Mouse (Mus musculus) midbrain, embryonic 13.5 days (tissue): ENCODE data around the gene Il22ra2. TPM values are rescaled to one million over a fixed set of nuclear protein-coding genes. Genes with fewer than 3 reads are reported as not detected.
"Not testable (repeated sequence)": the region's sequence is repeated elsewhere in the genome, so short reads cannot be mapped to it uniquely, and the experiment has no call there.

Experiments used
- ATAC-seq: fragments of 200-750 bp; cut with Nextera tagmentation; 2 replicates; pipeline ENCODE4 v1.8.0; 2017; ENCODE audit warnings: mild to moderate bottlenecking, moderate TSS enrichment, moderate library complexity
- H3K27ac ChIP-seq: fragments of 300-500 bp; sonication (generic); 2 replicates; pipeline ENCODE4 v1.5.1; 2015; ENCODE audit warnings: inconsistent platforms, mild to moderate bottlenecking, moderate library complexity
- H3K27me3 ChIP-seq: fragments of 300-500 bp; sonication (generic); 2 replicates; pipeline ENCODE4 v1.6.1; 2015; ENCODE audit warnings: mild to moderate bottlenecking, inconsistent platforms
- H3K36me3 ChIP-seq: fragments of 300-500 bp; sonication (generic); 2 replicates; pipeline ENCODE4 v1.6.1; 2015; ENCODE audit warnings: mild to moderate bottlenecking, inconsistent platforms
- H3K4me1 ChIP-seq: fragments of 300-500 bp; sonication (generic); replicated peaks from 2 replicates; pipeline ENCODE4 v1.6.1; 2015; ENCODE audit warnings: inconsistent platforms
- H3K4me2 ChIP-seq: fragments of 300-500 bp; sonication (generic); replicated peaks from 2 replicates; pipeline ENCODE4 v1.6.1; 2015; ENCODE audit warnings: moderate library complexity, mild to moderate bottlenecking, inconsistent platforms
- H3K4me3 ChIP-seq: fragments of 300-500 bp; sonication (generic); replicated peaks from 2 replicates; pipeline ENCODE4 v1.5.1; 2015; ENCODE audit warnings: mild to moderate bottlenecking, inconsistent platforms
- H3K9ac ChIP-seq: fragments of 300-500 bp; sonication (generic); replicated peaks from 2 replicates; pipeline ENCODE4 v1.6.1; 2015; ENCODE audit warnings: mild to moderate bottlenecking, inconsistent platforms
- H3K9me3 ChIP-seq: fragments of 300-500 bp; sonication (generic); 2 replicates; pipeline ENCODE4 v1.6.1; 2016; ENCODE audit warnings: mild to moderate bottlenecking, inconsistent platforms
- WGBS: fragments of 180-500 bp; shearing (Covaris S2); methylation state at CpG from one replicate; pipeline ENCODE4 v1.1.7; 2015; 5-methylcytosine and 5-hydroxymethylcytosine counted together
- polyA plus RNA-seq: library from polyadenylated mRNA; unstranded; fragments of >200 nt; fragmentation: Nextera tagmentation; extraction: Ambion mirVana; gene quantifications from 2 replicates; pipeline ENCODE4 v1.2.1, GENCODE M21; 2015

Gene Il22ra2
- polyA plus RNA-seq, 1 experiment from 2014 or later, result not detected

DNA sequence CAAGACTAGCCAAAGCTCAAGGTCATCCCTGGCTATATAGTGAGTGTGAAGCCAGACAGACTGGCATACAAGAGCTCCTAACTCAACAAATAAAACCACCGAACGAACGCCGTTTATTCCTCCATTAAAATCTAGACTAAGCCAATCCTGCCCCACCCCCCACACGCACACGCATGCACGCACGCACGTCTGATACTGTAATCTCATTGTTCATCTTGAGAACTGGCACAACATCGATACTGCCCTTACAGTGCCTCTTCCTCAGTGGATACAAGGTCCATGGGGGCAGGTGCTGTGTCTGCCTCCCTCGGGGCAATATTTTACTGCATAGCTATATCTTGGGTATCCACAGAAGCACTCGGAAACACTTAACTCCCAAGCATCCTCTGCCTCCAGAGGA lies 32.2 kb upstream of the Il22ra2 start:
- Histone ChIP-seq H3K36me3 (no peaks in the 10 kb centered on the region), H3K9ac (no peak overlapping the region), H3K27ac (no peak overlapping the region), H3K4me3 (no peak overlapping the region), H3K4me2 (no peak overlapping the region), H3K4me1 (peaks cover 12% of the 10 kb centered on the region), H3K27me3 (no peaks in the 10 kb centered on the region), H3K9me3 (no peaks in the 10 kb centered on the region)
- 94% methylated on average over 12 of the region's 12 CpGs for WGBS
- ATAC-seq, result no peak

DNA sequence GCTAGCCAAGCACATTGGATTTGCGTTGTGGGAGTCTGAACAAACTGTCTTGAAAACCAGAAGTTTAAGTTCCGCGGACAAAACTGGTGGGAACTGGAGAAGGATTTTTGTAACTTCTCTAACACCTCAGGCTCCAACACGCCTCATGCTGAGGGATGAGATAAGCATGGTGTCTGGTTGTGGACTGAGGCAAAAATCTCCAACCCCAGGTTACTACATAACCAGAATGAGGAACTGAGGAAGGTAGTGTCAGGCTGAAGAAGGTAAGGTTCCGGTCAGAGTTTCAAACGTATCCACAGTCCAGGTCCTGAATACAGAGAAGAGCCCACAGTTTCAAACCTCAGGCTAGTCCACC lies 30.5 kb upstream of the Il22ra2 start:
- no peak overlapping the region for H3K9ac ChIP-seq
- ATAC-seq, result no peak
- H3K9me3 ChIP-seq, result no peaks in the 10 kb centered on the region
- no peaks in the 10 kb centered on the region for H3K36me3 ChIP-seq
- no peaks in the 10 kb centered on the region for H3K27me3 ChIP-seq
- H3K4me1 ChIP-seq, result peaks cover 12% of the 10 kb centered on the region
- WGBS, result 29% methylated on average over 6 of the region's 6 CpGs
- peak overlapping the region; percentile 88 for H3K4me2 ChIP-seq
- no peak overlapping the region for H3K27ac ChIP-seq
- peak overlapping the region; percentile 77 for H3K4me3 ChIP-seq

DNA sequence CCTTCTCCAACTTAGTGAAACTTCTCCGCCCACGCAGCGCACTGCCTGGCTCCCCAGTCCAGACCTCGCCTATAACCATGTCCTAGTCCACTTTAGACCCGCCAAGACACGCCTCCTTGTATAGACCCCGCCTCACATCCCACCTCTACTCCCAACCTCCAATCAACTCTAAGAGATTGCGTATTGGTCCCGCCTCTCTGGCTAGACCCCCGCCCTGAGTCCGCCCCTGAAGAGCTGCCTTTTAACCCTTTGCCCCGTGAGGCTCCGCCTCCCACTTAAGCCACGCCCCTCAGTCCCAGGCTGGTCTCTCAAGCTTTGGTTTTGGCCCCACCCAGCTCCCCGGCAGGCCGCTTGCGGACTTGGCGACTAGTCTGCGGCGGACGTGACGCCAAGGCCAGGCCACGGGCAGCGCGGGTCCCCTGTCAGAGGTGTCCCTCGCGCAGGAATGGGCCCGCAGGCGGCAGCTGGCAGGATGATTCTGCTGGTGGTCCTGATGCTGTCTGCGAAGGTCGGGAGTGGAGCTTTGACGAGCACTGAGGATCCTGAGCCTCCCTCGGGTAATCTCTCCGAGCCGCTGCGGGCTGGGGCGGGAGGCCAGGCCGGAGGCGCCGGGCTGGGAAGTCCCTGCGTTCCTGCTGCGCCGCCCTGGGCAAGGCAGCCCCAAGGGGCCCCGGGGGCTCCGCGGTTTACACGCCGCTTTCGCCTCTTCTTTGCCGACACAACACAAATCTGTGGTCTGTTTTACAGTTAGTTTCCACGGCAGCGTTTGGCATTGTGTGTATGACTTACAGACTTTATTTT lies 30.0 kb upstream of the Il22ra2 start, which contains the start of gene Ifngr1:
TSS of gene Ifngr1 (plus strand) at position 309 of the 801 bp plus-strand sequence.
- Histone ChIP-seq H3K27ac (peak within 1 kb of the TSS; percentile 54), H3K4me1 (peaks cover 12% of the 10 kb centered on the region), H3K27me3 (no peaks in the 10 kb centered on the region), H3K4me2 (peak within 1 kb of the TSS; percentile 88), H3K4me3 (peak within 1 kb of the TSS; percentile 77), H3K36me3 (no peaks in the 10 kb centered on the region), H3K9me3 (no peaks in the 10 kb centered on the region), H3K9ac (peak within 1 kb of the TSS; percentile 87)
- ATAC-seq, result peak; percentile 98
- WGBS, result under 1% methylated on average over 52 of the region's 52 CpGs

DNA sequence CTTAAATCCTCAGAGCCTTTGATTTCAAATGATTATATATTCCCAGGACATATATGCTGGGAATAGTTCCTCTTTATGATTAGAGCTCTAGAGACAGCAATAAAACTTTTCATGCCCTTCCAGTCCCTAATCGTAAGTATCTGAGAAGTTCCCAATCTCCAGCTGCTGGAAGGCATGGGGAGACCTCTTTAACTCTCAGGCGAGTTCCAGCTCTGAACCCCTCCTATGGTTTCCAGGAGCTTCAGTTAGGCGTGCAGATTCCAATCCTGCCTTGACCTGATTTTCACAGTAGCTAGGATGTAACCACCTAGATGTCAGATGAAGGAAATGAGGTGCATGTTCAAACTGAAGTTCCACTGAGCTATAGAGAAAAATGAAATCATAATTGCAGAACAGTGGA lies 29.2 kb upstream of the Il22ra2 start:
- WGBS, result 7% methylated on average over 3 of the region's 3 CpGs
- H3K9me3 ChIP-seq, result no peaks in the 10 kb centered on the region
- H3K9ac ChIP-seq, result peak overlapping the region; percentile 87
- H3K36me3 ChIP-seq, result no peaks in the 10 kb centered on the region
- no peaks in the 10 kb centered on the region for H3K27me3 ChIP-seq
- H3K27ac ChIP-seq, result no peak overlapping the region
- peaks cover 12% of the 10 kb centered on the region for H3K4me1 ChIP-seq
- peak overlapping the region; percentile 77 for H3K4me3 ChIP-seq
- no peak for ATAC-seq
- H3K4me2 ChIP-seq, result peak overlapping the region; percentile 88

DNA sequence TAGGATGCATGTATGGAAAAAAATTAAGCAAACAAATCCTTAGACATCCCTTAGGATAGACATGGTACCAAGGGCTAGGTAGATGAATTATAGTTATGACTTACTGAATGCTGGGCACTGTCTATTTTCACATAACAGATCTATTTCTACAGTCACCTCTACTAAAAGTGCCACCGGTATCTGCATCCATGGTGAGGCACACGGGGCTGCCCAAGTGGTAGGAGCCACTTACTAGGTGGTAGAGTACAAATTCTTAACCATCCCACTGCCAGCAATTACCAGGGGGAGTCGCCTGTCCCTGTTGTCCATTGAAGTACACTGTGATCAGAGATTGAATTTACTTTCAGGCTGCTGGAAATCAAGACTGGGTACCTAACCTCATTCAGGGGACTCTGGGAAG lies 28.5 kb upstream of the Il22ra2 start:
- Histone ChIP-seq H3K9ac (no peak overlapping the region), H3K4me1 (peaks cover 12% of the 10 kb centered on the region), H3K36me3 (no peaks in the 10 kb centered on the region), H3K27me3 (no peaks in the 10 kb centered on the region), H3K4me3 (no peak overlapping the region), H3K9me3 (no peaks in the 10 kb centered on the region), H3K27ac (no peak overlapping the region), H3K4me2 (no peak overlapping the region)
- no peak for ATAC-seq
- 85% methylated on average over 3 of the region's 3 CpGs for WGBS

DNA sequence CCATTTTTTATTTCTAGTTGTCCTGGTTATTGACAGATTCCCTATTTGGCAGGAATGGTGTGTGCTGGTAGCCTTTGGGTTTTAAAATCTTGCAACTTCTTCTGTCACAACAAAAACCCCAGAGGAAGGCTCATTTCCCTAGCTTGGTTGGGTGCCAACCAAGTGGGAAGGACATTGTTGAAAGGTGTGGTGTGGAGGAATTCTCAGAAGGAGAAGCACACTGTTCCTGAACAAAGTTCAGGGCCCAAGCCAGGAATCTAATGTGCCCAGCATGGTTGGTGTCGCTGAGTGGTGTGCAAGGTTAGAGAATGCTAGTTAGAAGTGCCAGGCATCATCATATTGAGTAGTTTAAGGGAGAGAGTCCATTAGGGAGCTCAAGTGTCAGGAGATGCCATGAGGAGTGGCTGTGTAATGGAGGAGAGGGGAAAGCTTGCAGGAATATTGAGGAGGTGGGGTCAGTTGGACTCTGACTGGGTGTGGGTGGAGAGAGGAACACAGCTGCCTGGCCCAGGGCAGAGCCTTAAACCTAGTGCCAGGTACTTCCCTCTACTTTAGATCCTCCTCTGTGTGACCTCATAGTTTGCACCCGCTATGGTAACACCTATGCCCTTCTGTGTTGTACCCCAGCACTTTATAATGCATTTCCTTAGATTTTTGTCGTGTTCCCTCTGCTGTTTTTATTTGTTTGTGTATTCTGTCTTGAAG lies 27.4 kb upstream of the Il22ra2 start:
- H3K9me3 ChIP-seq, result no peaks in the 10 kb centered on the region
- H3K27ac ChIP-seq, result no peak overlapping the region
- no peak overlapping the region for H3K4me2 ChIP-seq
- peaks cover 19% of the 10 kb centered on the region for H3K4me1 ChIP-seq
- no peaks in the 10 kb centered on the region for H3K36me3 ChIP-seq
- WGBS, result 90% methylated on average over 3 of the region's 3 CpGs
- H3K9ac ChIP-seq, result no peak overlapping the region
- ATAC-seq, result no peak
- H3K27me3 ChIP-seq, result no peaks in the 10 kb centered on the region
- H3K4me3 ChIP-seq, result no peak overlapping the region

DNA sequence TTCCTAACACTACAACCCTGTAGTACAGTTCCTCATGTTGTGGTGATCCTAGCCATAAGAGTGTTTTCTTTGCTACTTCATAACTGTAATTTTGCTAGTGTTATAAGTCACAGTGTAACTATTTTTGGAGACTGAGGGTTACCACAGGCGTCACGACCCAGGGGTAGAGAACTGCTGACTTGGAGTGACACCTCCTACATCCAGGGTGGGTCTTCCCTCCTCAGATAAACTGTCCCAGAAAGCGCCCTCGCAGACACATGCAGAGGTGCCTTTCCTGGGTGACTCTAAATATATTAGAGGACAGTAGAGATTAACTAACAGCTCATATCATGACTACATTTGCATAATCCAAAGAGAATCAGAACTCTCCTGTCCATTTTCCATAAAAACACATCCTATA lies 24.9 kb upstream of the Il22ra2 start:
- ATAC-seq, result no peak
- no peak overlapping the region for H3K9ac ChIP-seq
- H3K9me3 ChIP-seq, result no peaks in the 10 kb centered on the region
- no peak overlapping the region for H3K27ac ChIP-seq
- H3K4me3 ChIP-seq, result no peak overlapping the region
- H3K4me2 ChIP-seq, result no peak overlapping the region
- H3K4me1 ChIP-seq, result peaks cover 19% of the 10 kb centered on the region
- peaks cover 5% of the 10 kb centered on the region for H3K36me3 ChIP-seq
- 87% methylated on average over 4 of the region's 4 CpGs for WGBS
- H3K27me3 ChIP-seq, result no peaks in the 10 kb centered on the region

DNA sequence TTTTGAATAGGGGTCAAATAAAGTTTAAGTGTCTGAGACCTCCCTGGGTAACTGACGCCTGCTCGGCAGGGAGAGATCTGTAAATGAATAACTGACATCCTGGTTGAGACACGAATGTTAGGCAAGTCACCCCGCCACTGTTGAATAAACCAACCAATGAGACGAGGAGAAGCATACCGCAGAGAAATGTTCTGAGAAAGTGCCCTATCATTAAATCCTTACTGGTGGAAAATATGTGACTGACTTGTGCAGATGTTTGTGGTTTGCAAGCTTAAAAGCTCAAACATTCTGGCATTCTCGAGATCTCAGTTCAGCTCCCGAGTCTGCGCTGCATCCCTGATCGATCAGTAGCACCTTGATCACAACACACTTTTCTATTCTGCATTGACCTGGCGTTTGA lies 23.7 kb upstream of the Il22ra2 start:
- Histone ChIP-seq H3K27ac (no peak overlapping the region), H3K9me3 (no peaks in the 10 kb centered on the region), H3K4me1 (peaks cover 11% of the 10 kb centered on the region; the same call in 1 of the 2 replicates), H3K36me3 (peaks cover 13% of the 10 kb centered on the region), H3K27me3 (no peaks in the 10 kb centered on the region), H3K9ac (no peak overlapping the region), H3K4me3 (no peak overlapping the region), H3K4me2 (no peak overlapping the region)
- ATAC-seq, result no peak
- WGBS, result 94% methylated on average over 11 of the region's 11 CpGs

DNA sequence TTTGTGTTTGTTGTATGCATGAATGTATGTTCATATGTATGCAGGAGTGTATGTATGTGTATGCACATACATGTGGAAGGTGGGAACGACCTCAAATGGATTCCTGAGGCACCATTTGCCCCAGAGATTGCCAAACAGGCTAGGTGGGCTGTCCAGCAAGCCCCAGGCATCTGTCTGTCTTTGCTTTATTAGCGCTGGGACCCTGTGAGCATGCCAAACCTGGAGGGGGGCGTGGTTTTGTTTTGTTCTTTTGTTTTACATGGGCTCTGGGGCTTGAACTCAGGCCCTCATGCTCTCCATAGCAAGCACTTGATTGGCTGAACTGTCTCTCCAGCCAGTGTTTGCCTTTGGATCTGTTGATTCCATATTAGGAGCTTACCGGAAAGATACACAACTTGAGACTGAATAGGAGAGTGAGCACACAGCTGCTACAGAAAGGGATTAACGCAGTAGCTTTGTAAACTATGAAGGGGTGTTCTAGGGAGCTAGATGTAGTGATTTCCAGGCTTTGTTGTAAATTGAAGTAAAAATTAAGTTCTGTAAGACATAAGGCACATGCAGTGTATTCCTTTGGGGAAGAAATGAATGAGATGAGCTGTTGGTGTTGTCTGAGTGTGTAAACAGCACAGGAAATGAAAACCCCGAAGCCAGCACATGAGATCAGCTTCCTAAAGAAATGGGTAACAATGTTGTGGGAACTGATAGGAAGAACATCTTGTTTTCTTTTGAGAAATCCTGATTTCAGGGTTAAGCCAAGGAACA lies 22.3 kb upstream of the Il22ra2 start:
- H3K9me3 ChIP-seq, result no peaks in the 10 kb centered on the region
- 57% methylated on average over 6 of the region's 6 CpGs for WGBS
- no peaks in the 10 kb centered on the region for H3K27me3 ChIP-seq
- peak overlapping the region; percentile 35; the same call in 1 of the 2 replicates for H3K27ac ChIP-seq
- 0 out of 2 replicates have a peak, but pooled peaks have one; percentile 37 for ATAC-seq
- H3K36me3 ChIP-seq, result peaks cover 18% of the 10 kb centered on the region
- no peak overlapping the region for H3K4me2 ChIP-seq
- no peak overlapping the region for H3K9ac ChIP-seq
- no peak overlapping the region for H3K4me3 ChIP-seq
- H3K4me1 ChIP-seq, result peaks cover 7% of the 10 kb centered on the region; the same call in 1 of the 2 replicates

DNA sequence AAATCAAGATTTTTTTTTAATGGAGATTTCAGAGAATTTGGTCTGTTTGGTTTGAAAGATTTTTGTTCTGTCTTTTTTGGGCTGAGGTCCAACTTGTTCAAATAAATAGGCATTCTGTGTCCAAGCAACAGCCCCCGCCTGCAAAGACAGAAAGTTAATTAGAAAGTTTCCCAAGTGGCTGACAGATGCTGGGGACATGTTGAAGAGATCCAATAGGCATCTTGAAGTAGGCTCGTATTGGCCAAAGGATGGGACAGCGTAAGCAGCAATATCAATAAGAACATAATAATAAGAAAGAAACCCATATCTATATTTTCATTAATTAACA lies 21.7 kb upstream of the Il22ra2 start:
- H3K4me1 ChIP-seq, result peaks cover 7% of the 10 kb centered on the region; the same call in 1 of the 2 replicates
- H3K27ac ChIP-seq, result no peak overlapping the region
- no peak for ATAC-seq
- no peaks in the 10 kb centered on the region for H3K9me3 ChIP-seq
- no peaks in the 10 kb centered on the region for H3K27me3 ChIP-seq
- H3K4me3 ChIP-seq, result no peak overlapping the region
- no peak overlapping the region for H3K4me2 ChIP-seq
- H3K9ac ChIP-seq, result no peak overlapping the region
- 72% methylated on average over 3 of the region's 3 CpGs for WGBS
- H3K36me3 ChIP-seq, result peaks cover 18% of the 10 kb centered on the region

DNA sequence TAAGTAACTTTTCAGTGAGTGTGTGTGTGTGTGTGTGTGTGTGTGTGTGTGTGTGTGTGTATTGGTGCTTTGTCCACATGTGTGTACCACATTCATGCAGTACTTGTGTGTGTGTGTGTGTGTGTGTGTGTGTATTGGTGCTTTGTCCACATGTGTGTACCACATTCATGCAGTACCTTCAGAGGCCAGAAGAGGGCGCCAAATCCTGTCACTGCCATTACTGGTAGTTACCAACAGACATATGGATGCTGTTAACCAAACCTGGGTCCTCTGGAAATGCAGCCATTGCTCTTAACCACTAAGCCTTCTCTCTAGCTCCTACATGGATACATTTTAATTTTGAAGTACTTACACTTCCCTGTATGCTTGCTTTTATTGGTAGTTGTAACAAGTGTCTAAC lies 20.3 kb upstream of the Il22ra2 start:
- 19% methylated on average over 1 of the region's 1 CpGs for WGBS
- not testable (repeated sequence) for H3K27ac ChIP-seq, H3K4me1 ChIP-seq, H3K27me3 ChIP-seq, H3K4me2 ChIP-seq, ATAC-seq, H3K9ac ChIP-seq, H3K9me3 ChIP-seq, H3K4me3 ChIP-seq
- peaks cover 26% of the 10 kb centered on the region for H3K36me3 ChIP-seq

DNA sequence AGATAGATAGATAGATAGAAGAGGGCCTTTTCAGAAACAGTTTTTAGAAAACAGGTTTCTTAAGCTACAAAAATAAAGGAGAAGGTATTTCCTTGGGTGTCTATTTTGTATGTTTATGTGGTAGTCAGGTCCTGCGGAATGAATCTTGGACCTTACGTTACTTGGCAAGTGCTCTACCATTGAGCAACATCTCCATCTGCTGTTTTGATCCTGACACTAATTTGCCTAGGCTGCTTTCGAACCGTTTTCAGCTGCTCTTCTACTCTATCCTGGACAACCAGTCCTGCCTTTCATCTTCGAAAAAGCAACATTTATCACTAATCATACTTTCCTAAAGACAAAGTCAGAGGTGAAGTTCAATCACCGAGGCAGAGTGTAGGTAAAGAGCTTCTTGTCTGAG lies 18.6 kb upstream of the Il22ra2 start:
- Histone ChIP-seq H3K27ac (no peak overlapping the region), H3K9me3 (no peaks in the 10 kb centered on the region), H3K4me2 (no peak overlapping the region), H3K4me3 (no peak overlapping the region), H3K36me3 (peaks cover 35% of the 10 kb centered on the region), H3K4me1 (peaks cover 7% of the 10 kb centered on the region; the same call in 1 of the 2 replicates), H3K9ac (no peak overlapping the region), H3K27me3 (no peaks in the 10 kb centered on the region)
- ATAC-seq, result no peak
- 97% methylated on average over 6 of the region's 6 CpGs for WGBS
